Mouse (Mus musculus) forebrain, embryonic 13.5 days (tissue): ENCODE data around the gene Rapgef2. TPM values are rescaled to one million over a fixed set of nuclear protein-coding genes. Genes with fewer than 3 reads are reported as not detected.

Source experiments
- ATAC-seq: fragments of 200-750 bp; cut with Nextera tagmentation; 2 replicates; pipeline ENCODE4 v1.8.0; 2017
- H3K27ac ChIP-seq: fragments of 300-500 bp; sonication (generic); 2 replicates; pipeline ENCODE4 v1.5.1; 2015; ENCODE audit warnings: inconsistent platforms, mild to moderate bottlenecking, moderate library complexity
- H3K27me3 ChIP-seq: fragments of 300-500 bp; sonication (generic); 2 replicates; pipeline ENCODE4 v1.6.1; 2015; ENCODE audit warnings: mild to moderate bottlenecking, inconsistent platforms
- H3K36me3 ChIP-seq: fragments of 300-500 bp; sonication (generic); 2 replicates; pipeline ENCODE4 v1.6.1; 2015; ENCODE audit warnings: mild to moderate bottlenecking, inconsistent platforms; ENCODE audit not compliant: poor library complexity, severe bottlenecking
- H3K4me1 ChIP-seq: fragments of 300-500 bp; sonication (generic); 2 replicates; pipeline ENCODE4 v1.6.1; 2015; ENCODE audit warnings: inconsistent platforms
- H3K4me2 ChIP-seq: fragments of 300-500 bp; sonication (generic); 2 replicates; pipeline ENCODE4 v1.6.1; 2015; ENCODE audit warnings: inconsistent platforms, mild to moderate bottlenecking, moderate library complexity
- H3K4me3 ChIP-seq: fragments of 300-500 bp; sonication (generic); 2 replicates; pipeline ENCODE4 v1.5.1; 2015; ENCODE audit warnings: mild to moderate bottlenecking, inconsistent platforms
- H3K9ac ChIP-seq: fragments of 300-500 bp; sonication (generic); 2 replicates; pipeline ENCODE4 v1.6.1; 2015; ENCODE audit warnings: mild to moderate bottlenecking, inconsistent platforms
- H3K9me3 ChIP-seq: fragments of 300-500 bp; sonication (generic); replicated peaks from 2 replicates; pipeline ENCODE4 v1.6.1; 2016; ENCODE audit warnings: inconsistent platforms
- WGBS: fragments of 180-500 bp; shearing (Covaris S2); methylation state at CpG from one replicate; pipeline ENCODE4 v1.1.7; 2015; 5-methylcytosine and 5-hydroxymethylcytosine counted together
- polyA plus RNA-seq: library from polyadenylated mRNA; unstranded; fragments of >200 nt; fragmentation: Nextera tagmentation; extraction: Ambion mirVana; gene quantifications from 2 replicates; pipeline ENCODE4 v1.2.1, GENCODE M21; 2015

Gene Rapgef2
- polyA plus RNA-seq, 1 experiment from 2014 or later, result 7.7 TPM

GRCm38 (mm10) chr3:79244347-79244746 lies 42.0 kb downstream of the Rapgef2 start:
- Histone ChIP-seq H3K27ac (no peak overlapping the region), H3K27me3 (no peaks in the 10 kb centered on the region), H3K4me1 (peaks cover 35% of the 10 kb centered on the region), H3K4me3 (no peak overlapping the region), H3K4me2 (no peak overlapping the region), H3K9ac (no peak overlapping the region), H3K36me3 (no peaks in the 10 kb centered on the region), H3K9me3 (no peaks in the 10 kb centered on the region)
- WGBS, result 89% methylated on average over 9 of the region's 9 CpGs
- no peak for ATAC-seq

GRCm38 (mm10) chr3:79242922-79243705 lies 43.2 kb downstream of the Rapgef2 start:
- H3K9me3 ChIP-seq, result no peaks in the 10 kb centered on the region
- H3K4me2 ChIP-seq, result no peak overlapping the region
- 77% methylated on average over 12 of the region's 12 CpGs for WGBS
- no peaks in the 10 kb centered on the region for H3K36me3 ChIP-seq
- no peak overlapping the region for H3K9ac ChIP-seq
- H3K4me3 ChIP-seq, result no peak overlapping the region
- H3K27ac ChIP-seq, result no peak overlapping the region
- ATAC-seq, result no peak
- H3K27me3 ChIP-seq, result no peaks in the 10 kb centered on the region
- peaks cover 26% of the 10 kb centered on the region for H3K4me1 ChIP-seq

- Histone ChIP-seq H3K9me3 (no peaks in the 10 kb centered on the region), H3K27ac (no peak overlapping the region), H3K4me1 (peaks cover 18% of the 10 kb centered on the region), H3K4me2 (no peak overlapping the region), H3K9ac (no peak overlapping the region), H3K36me3 (no peaks in the 10 kb centered on the region), H3K4me3 (no peak overlapping the region), H3K27me3 (no peaks in the 10 kb centered on the region)
- no peak for ATAC-seq
- WGBS, result 84% methylated on average over 8 of the region's 8 CpGs
Measured at GRCm38 (mm10) chr3:79242298-79242697, 44.0 kb downstream of the Rapgef2 start.

- no peak overlapping the region for H3K4me3 ChIP-seq
- H3K9ac ChIP-seq, result no peak overlapping the region
- no peak overlapping the region for H3K27ac ChIP-seq
- no peaks in the 10 kb centered on the region for H3K27me3 ChIP-seq
- H3K9me3 ChIP-seq, result no peaks in the 10 kb centered on the region
- no peak overlapping the region for H3K4me2 ChIP-seq
- no peak for ATAC-seq
- WGBS, result 90% methylated on average over 6 of the region's 6 CpGs
- H3K4me1 ChIP-seq, result peaks cover 17% of the 10 kb centered on the region
- no peaks in the 10 kb centered on the region for H3K36me3 ChIP-seq
Measured at GRCm38 (mm10) chr3:79239066-79239462, 47.3 kb downstream of the Rapgef2 start.

- no peak for ATAC-seq
- Histone ChIP-seq H3K4me2 (no peak overlapping the region), H3K27me3 (no peaks in the 10 kb centered on the region), H3K27ac (no peak overlapping the region), H3K9me3 (no peaks in the 10 kb centered on the region), H3K36me3 (no peaks in the 10 kb centered on the region), H3K4me3 (no peak overlapping the region), H3K4me1 (peaks cover 19% of the 10 kb centered on the region), H3K9ac (no peak overlapping the region)
- 77% methylated on average over 4 of the region's 4 CpGs for WGBS
Measured at GRCm38 (mm10) chr3:79238456-79239065, 47.8 kb downstream of the Rapgef2 start.

- 88% methylated on average over 9 of the region's 9 CpGs for WGBS
- Histone ChIP-seq H3K4me1 (peaks cover 19% of the 10 kb centered on the region), H3K27ac (no peak overlapping the region), H3K36me3 (no peaks in the 10 kb centered on the region), H3K4me3 (no peak overlapping the region), H3K27me3 (no peaks in the 10 kb centered on the region), H3K4me2 (no peak overlapping the region), H3K9me3 (no peaks in the 10 kb centered on the region), H3K9ac (no peak overlapping the region)
- ATAC-seq, result no peak
Measured at GRCm38 (mm10) chr3:79237619-79238342, 48.5 kb downstream of the Rapgef2 start.

- WGBS, result 75% methylated on average over 3 of the region's 3 CpGs
- Histone ChIP-seq H3K4me2 (no peak overlapping the region), H3K4me3 (no peak overlapping the region), H3K27ac (no peak overlapping the region), H3K36me3 (no peaks in the 10 kb centered on the region), H3K9ac (no peak overlapping the region), H3K27me3 (no peaks in the 10 kb centered on the region), H3K4me1 (peaks cover 11% of the 10 kb centered on the region), H3K9me3 (no peaks in the 10 kb centered on the region)
- ATAC-seq, result no peak
Measured at GRCm38 (mm10) chr3:79234485-79234884, 51.8 kb downstream of the Rapgef2 start.

- no peaks in the 10 kb centered on the region for H3K27me3 ChIP-seq
- WGBS, result 73% methylated on average over 13 of the region's 13 CpGs
- no peak for ATAC-seq
- H3K4me3 ChIP-seq, result no peak overlapping the region
- H3K36me3 ChIP-seq, result no peaks in the 10 kb centered on the region
- no peaks in the 10 kb centered on the region for H3K9me3 ChIP-seq
- H3K4me1 ChIP-seq, result peaks cover 18% of the 10 kb centered on the region
- no peak overlapping the region for H3K27ac ChIP-seq
- H3K4me2 ChIP-seq, result no peak overlapping the region
- H3K9ac ChIP-seq, result no peak overlapping the region
Measured at GRCm38 (mm10) chr3:79233478-79234415, 52.6 kb downstream of the Rapgef2 start.

GRCm38 (mm10) chr3:79230718-79231117 lies 55.6 kb downstream of the Rapgef2 start:
- Histone ChIP-seq H3K27me3 (no peaks in the 10 kb centered on the region), H3K9me3 (no peaks in the 10 kb centered on the region), H3K27ac (no peak overlapping the region), H3K4me3 (no peak overlapping the region), H3K4me2 (no peak overlapping the region), H3K36me3 (no peaks in the 10 kb centered on the region), H3K9ac (no peak overlapping the region), H3K4me1 (peaks cover 12% of the 10 kb centered on the region)
- 98% methylated on average over 4 of the region's 4 CpGs for WGBS
- ATAC-seq, result no peak

GRCm38 (mm10) chr3:79229546-79229945 lies 56.8 kb downstream of the Rapgef2 start:
- Histone ChIP-seq H3K9ac (no peak overlapping the region), H3K36me3 (no peaks in the 10 kb centered on the region), H3K4me2 (no peak overlapping the region), H3K27me3 (no peaks in the 10 kb centered on the region), H3K4me1 (peaks cover 12% of the 10 kb centered on the region), H3K9me3 (no peaks in the 10 kb centered on the region), H3K4me3 (no peak overlapping the region), H3K27ac (no peak overlapping the region)
- no peak for ATAC-seq
- WGBS, result 78% methylated on average over 6 of the region's 6 CpGs

- Histone ChIP-seq H3K4me1 (peaks cover 7% of the 10 kb centered on the region), H3K4me2 (no peak overlapping the region), H3K36me3 (no peaks in the 10 kb centered on the region), H3K4me3 (no peak overlapping the region), H3K9me3 (no peaks in the 10 kb centered on the region), H3K9ac (no peak overlapping the region), H3K27ac (no peak overlapping the region), H3K27me3 (no peaks in the 10 kb centered on the region)
- ATAC-seq, result no peak
Measured at GRCm38 (mm10) chr3:79228304-79228703, 58.0 kb downstream of the Rapgef2 start.
